ENCODE assay signal across 11 mouse cellular contexts in the genomic region with DNA sequence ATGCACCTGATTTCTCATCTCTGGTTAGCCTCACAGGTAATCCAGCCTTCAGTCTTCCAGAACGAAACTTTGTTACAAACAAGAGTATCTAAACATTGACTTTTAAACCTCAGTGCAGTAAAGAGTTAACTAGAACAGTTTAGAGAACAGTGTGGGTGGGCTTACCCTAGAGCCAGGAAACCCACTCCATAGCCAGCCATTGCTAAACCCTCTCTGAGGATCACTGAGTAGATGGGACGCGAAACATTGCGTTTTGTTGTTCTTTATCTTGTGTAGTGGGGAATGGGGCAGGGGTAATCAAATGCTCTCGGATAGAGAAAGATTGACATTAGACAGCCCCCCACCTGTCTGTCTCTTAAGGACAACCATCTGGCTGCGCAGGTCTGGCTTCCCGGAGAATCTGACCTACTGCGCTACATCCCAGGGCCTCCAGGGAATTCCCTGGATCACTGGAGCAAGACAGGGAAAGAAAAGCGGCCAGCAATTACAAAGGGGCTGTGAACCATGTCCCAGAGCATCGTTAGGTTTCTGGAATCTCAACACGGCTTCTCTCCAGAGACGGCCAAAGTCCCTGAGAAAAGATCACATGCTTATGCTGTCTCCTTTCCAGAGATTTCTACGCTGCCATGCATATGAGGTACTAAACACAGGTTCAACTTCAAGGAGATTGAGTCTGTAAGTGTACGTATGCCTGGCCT.
DNase-seq lines count a peak whose midpoint lies in the region; ATAC-seq and TF ChIP-seq lines count a peak whose summit lies in the region.
"Had no signal": no experiment of that assay in that cellular context is flagged by ENCODE, and none has a peak within 500 bp of the region (broad histone marks: within the 10 kb centered on the region; RNA-seq: fewer than 3 reads in every experiment).

No protein-coding gene starts in this region.

- H3K4me1 ChIP-seq in limb, embryonic 12.5 days (replicated peaks), result peaks cover 21% of the 10 kb centered on the region
- H3K4me1 ChIP-seq in limb, embryonic 10.5 days, result peaks cover 16% of the 10 kb centered on the region
- H3K4me1 ChIP-seq in embryonic facial prominence, embryonic 11.5 days (ENCODE audit: control insufficient read depth, insufficient read depth, low read length), result 0 out of 2 replicates have a peak, but pooled peaks cover 4% of the 10 kb centered on the region

- H3K27ac ChIP-seq in limb, embryonic 12.5 days, result no peak overlapping the region
- no peak overlapping the region for H3K27ac ChIP-seq in limb, embryonic 10.5 days
- no peak overlapping the region for H3K27ac ChIP-seq in embryonic facial prominence, embryonic 11.5 days (replicated peaks; ENCODE audit: low read depth, low read length)
- H3K27ac ChIP-seq in left cerebral cortex, adult 2 months, result no peak overlapping the region

- no peak overlapping the region for H3K9ac ChIP-seq in limb, embryonic 12.5 days (replicated peaks)
- no peak overlapping the region for H3K9ac ChIP-seq in embryonic facial prominence, embryonic 11.5 days (replicated peaks; ENCODE audit: low read length)

- peak overlapping the region; percentile 19; the same call in 1 of the 2 replicates for H3K4me2 ChIP-seq in limb, embryonic 12.5 days
- no peak overlapping the region for H3K4me2 ChIP-seq in embryonic facial prominence, embryonic 11.5 days (ENCODE audit: low read depth, low read length)
- H3K4me2 ChIP-seq: liver, embryonic 11.5 days had no signal

- no peak for TF ChIP-seq CTCF in left cerebral cortex, adult 2 months (IDR thresholded peaks at IDR 0.05)

- intact Hi-C loops in left cerebral cortex, adult 2 months (cut with DNase I), result no loop called here

- no peak overlapping the region for H3K4me3 ChIP-seq in limb, embryonic 12.5 days (replicated peaks)
- H3K4me3 ChIP-seq in limb, embryonic 10.5 days, result no peak overlapping the region
- no peak overlapping the region for H3K4me3 ChIP-seq in embryonic facial prominence, embryonic 11.5 days (ENCODE audit: low read depth, low read length)
- H3K4me3 ChIP-seq in left cerebral cortex, adult 2 months, result no peak overlapping the region

- WGBS in limb, embryonic 12.5 days, result 58% methylated on average over 14 of the region's 14 CpGs
- WGBS in limb, embryonic 10.5 days, result 70% methylated on average over 14 of the region's 14 CpGs
- WGBS in embryonic facial prominence, embryonic 11.5 days, result 28% methylated on average over 14 of the region's 14 CpGs

- no peaks in the 10 kb centered on the region for H3K36me3 ChIP-seq in limb, embryonic 12.5 days
- no peaks in the 10 kb centered on the region for H3K36me3 ChIP-seq in limb, embryonic 10.5 days
- H3K36me3 ChIP-seq in embryonic facial prominence, embryonic 11.5 days (replicated peaks; ENCODE audit: control insufficient read depth, insufficient read depth, low read depth, low read length), result no peaks in the 10 kb centered on the region

- ATAC-seq in limb, embryonic 12.5 days (ENCODE audit: insufficient number of reproducible peaks, insufficient read depth, low FRiP score, low TSS enrichment, low read depth), result no peak
- no peak; the same call in 1 of the 2 replicates for ATAC-seq in embryonic facial prominence, embryonic 11.5 days (replicated peaks; ENCODE audit: insufficient number of reproducible peaks, low FRiP score, low TSS enrichment, low read depth)

- no peaks in the 10 kb centered on the region for H3K27me3 ChIP-seq in limb, embryonic 12.5 days
- no peaks in the 10 kb centered on the region for H3K27me3 ChIP-seq in limb, embryonic 10.5 days (ENCODE audit: low read depth, poor library complexity, severe bottlenecking)
- no peaks in the 10 kb centered on the region for H3K27me3 ChIP-seq in embryonic facial prominence, embryonic 11.5 days (ENCODE audit: control insufficient read depth, insufficient read depth, low read length)

- no peaks in the 10 kb centered on the region for H3K9me3 ChIP-seq in limb, embryonic 12.5 days
- no peaks in the 10 kb centered on the region for H3K9me3 ChIP-seq in limb, embryonic 10.5 days (replicated peaks)
- H3K9me3 ChIP-seq in embryonic facial prominence, embryonic 11.5 days (replicated peaks; ENCODE audit: control insufficient read depth, low read length), result no peaks in the 10 kb centered on the region

- no peak for DNase-seq in limb, embryonic 10.5 days (ENCODE audit: low spot score)
- DNase-seq in embryonic facial prominence, embryonic 11.5 days (ENCODE audit: low spot score), result peak; percentile 49
- DNase-seq in kidney, adult 9 months, result peak; percentile 90
- DNase-seq in retina, embryonic 14.5 days (ENCODE audit: low spot score), result peak; percentile 36
- DNase-seq in left cerebral cortex, adult 2 months (ENCODE audit: extremely low spot score in 1 of 2, low spot score in 2 of 2), result no peak
- DNase-seq in B cell, adult 2 months, result no peak
- DNase-seq: heart, adult 18-20 months; layer of hippocampus, postnatal 36 days; lung, postnatal 36 days had no signal

Comparison
In these comparisons a context has a peak if more than half of its experiments do, and no peak if none do; other contexts are left out.
1. DNase-seq: peak in embryonic facial prominence, embryonic 11.5 days (single experiment), kidney, adult 9 months (single experiment) and retina, embryonic 14.5 days (single experiment); none in limb, embryonic 10.5 days (single experiment), left cerebral cortex, adult 2 months (0 of 2) and B cell, adult 2 months (0 of 2).